Mouse (Mus musculus): ENCODE data around the gene Phf14. TPM values are rescaled to one million over a fixed set of nuclear protein-coding genes. Genes with fewer than 3 reads are reported as not detected.
"Not testable (repeated sequence)": the region's sequence is repeated elsewhere in the genome, so short reads cannot be mapped to it uniquely, and the experiment has no call there.

Gene Phf14
- 79.4 and 87.7 TPM in 2 replicates for polyA plus RNA-seq (2015; fragmentation: Nextera tagmentation; extraction: Ambion mirVana)

DNA sequence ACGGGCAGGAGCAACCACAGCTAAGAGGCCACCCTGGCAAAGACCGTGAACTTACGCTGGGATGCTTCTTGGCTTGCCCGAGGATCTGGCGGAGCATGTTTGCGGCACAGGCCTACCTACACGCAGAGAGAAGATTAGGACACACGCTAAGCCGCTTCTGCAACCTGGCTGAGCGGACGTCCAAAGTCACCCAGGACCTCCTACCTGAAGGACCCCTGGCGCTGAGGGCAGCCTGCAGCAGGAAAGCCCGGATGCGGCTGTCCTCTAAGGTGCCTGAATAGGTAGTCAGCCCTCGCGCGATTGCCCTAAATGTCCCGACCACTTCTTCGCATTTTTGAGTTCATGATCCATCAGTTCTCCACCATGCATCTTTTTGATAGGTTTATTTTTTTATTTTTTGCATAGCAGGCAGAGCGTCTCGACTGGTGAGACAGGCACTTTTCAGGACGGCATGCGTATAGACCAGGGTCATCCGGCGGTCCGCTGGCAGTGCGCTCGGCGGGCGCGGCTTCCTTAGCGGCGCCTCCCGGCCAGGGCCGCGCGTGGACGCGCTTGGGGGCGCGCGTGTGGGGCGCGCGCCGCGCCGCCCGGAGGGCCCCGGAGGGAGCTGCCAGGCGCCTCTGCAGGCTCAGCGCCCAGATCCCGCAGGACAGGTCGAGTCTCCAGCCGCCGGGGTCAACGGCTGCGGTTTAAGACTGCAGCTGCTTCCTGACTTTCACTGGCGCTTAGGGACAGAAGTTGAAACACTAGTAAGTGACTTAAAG lies at the start of gene Phf14, which contains the start of gene Ndufa4:
Phf14 (plus strand) TSS at position 541 of the 764 bp plus-strand sequence.
Ndufa4 (minus strand) TSS at position 229 of the 764 bp plus-strand sequence.
- no peaks in the 10 kb centered on the region for H3K36me3 ChIP-seq (ENCODE audit: insufficient read depth, low read length)
- peaks cover 7% of the 10 kb centered on the region for H3K4me1 ChIP-seq (replicated peaks; ENCODE audit: insufficient read depth, low read length)
- TF ChIP-seq CTCF (IDR thresholded peaks at IDR 0.05; ENCODE audit: low read depth), result no peak
- no peaks in the 10 kb centered on the region for H3K9me3 ChIP-seq (replicated peaks; ENCODE audit: low read length)
- no peaks in the 10 kb centered on the region for H3K27me3 ChIP-seq (ENCODE audit: insufficient read depth, low read length)
- DNase-seq (ENCODE audit: low spot score) (peak; percentile 94), ATAC-seq (replicated peaks; ENCODE audit: low FRiP score, low read depth) (peak; percentile 98)
- H3K27ac ChIP-seq, result peak within 1 kb of the TSS; percentile 91
- peak within 1 kb of the TSS; percentile 93 for H3K9ac ChIP-seq (ENCODE audit: low read depth, low read length)
- H3K4me2 ChIP-seq (ENCODE audit: low read length), result peak within 1 kb of the TSS; percentile 69
- WGBS, result under 1% methylated on average over 58 of the region's 59 CpGs
- peak within 1 kb of the TSS; percentile 81 for H3K4me3 ChIP-seq (replicated peaks; ENCODE audit: low read depth, low read length)

DNA sequence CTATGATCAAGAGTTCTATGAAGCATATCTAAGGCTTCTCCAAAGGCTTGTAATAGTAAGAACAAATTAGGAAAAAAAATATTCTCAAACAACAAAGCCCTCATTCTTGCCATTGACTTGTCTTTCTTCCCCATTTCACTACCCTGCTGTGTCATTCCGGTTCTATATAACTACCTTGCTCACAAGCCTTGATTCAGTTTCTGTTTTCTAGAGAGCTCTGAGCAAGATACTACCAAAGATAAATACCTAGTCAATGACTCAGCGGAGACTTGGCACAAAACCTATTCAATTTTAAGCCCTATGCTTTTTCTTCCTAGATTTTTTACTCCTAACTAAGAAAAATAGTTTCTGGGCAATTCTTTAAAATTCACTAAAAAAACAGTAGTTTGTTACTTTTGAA lies 32.2 kb upstream of the Phf14 start:
- H3K4me3 ChIP-seq (replicated peaks; ENCODE audit: low read depth, low read length); H3K27ac ChIP-seq; DNase-seq (ENCODE audit: low spot score); H3K4me1 ChIP-seq (replicated peaks; ENCODE audit: insufficient read depth, low read length); ATAC-seq (replicated peaks; ENCODE audit: low FRiP score, low read depth); H3K36me3 ChIP-seq (ENCODE audit: insufficient read depth, low read length); H3K9ac ChIP-seq (ENCODE audit: low read depth, low read length); H3K4me2 ChIP-seq (ENCODE audit: low read length); H3K27me3 ChIP-seq (ENCODE audit: insufficient read depth, low read length); H3K9me3 ChIP-seq (replicated peaks; ENCODE audit: low read length): not testable (repeated sequence)
- no CpG with 5 or more reads among the region's 2 CpGs for WGBS

GRCm38 (mm10) chr6:11900809-11901310 lies 6.7 kb upstream of the Phf14 start:
- H3K27ac ChIP-seq, result no peak overlapping the region
- 97% methylated on average over 4 of the region's 4 CpGs for WGBS
- ATAC-seq (replicated peaks; ENCODE audit: low FRiP score, low read depth) (no peak), DNase-seq (ENCODE audit: low spot score) (no peak)
- H3K9ac ChIP-seq (ENCODE audit: low read depth, low read length), result no peak overlapping the region
- TF ChIP-seq CTCF (IDR thresholded peaks at IDR 0.05; ENCODE audit: low read depth), result no peak
- H3K4me3 ChIP-seq (replicated peaks; ENCODE audit: low read depth, low read length), result no peak overlapping the region
- no peaks in the 10 kb centered on the region for H3K27me3 ChIP-seq (ENCODE audit: insufficient read depth, low read length)
- H3K4me2 ChIP-seq (ENCODE audit: low read length), result no peak overlapping the region
- peaks cover 18% of the 10 kb centered on the region for H3K36me3 ChIP-seq (ENCODE audit: insufficient read depth, low read length)
- peaks cover under 1% of the 10 kb centered on the region for H3K4me1 ChIP-seq (replicated peaks; ENCODE audit: insufficient read depth, low read length)
- no peaks in the 10 kb centered on the region for H3K9me3 ChIP-seq (replicated peaks; ENCODE audit: low read length)

- 0 out of 2 replicates have a peak, but pooled peaks cover 5% of the 10 kb centered on the region for H3K36me3 ChIP-seq (ENCODE audit: insufficient read depth, low read length)
- peak overlapping the region; percentile 93 for H3K9ac ChIP-seq (ENCODE audit: low read depth, low read length)
- ATAC-seq (replicated peaks; ENCODE audit: low FRiP score, low read depth) (peak; percentile 17), DNase-seq (ENCODE audit: low spot score) (peak; percentile 53)
- H3K4me2 ChIP-seq (ENCODE audit: low read length), result peak overlapping the region; percentile 69
- peak overlapping the region; percentile 81 for H3K4me3 ChIP-seq (replicated peaks; ENCODE audit: low read depth, low read length)
- H3K27me3 ChIP-seq (ENCODE audit: insufficient read depth, low read length), result no peaks in the 10 kb centered on the region
- peaks cover 7% of the 10 kb centered on the region for H3K4me1 ChIP-seq (replicated peaks; ENCODE audit: insufficient read depth, low read length)
- under 1% methylated on average over 5 of the region's 5 CpGs for WGBS
- H3K9me3 ChIP-seq (replicated peaks; ENCODE audit: low read length), result no peaks in the 10 kb centered on the region
- no peak for TF ChIP-seq CTCF (IDR thresholded peaks at IDR 0.05; ENCODE audit: low read depth)
- H3K27ac ChIP-seq, result peak overlapping the region; percentile 91
Measured at GRCm38 (mm10) chr6:11906890-11907268, 730 bp upstream of the Phf14 start.

DNA sequence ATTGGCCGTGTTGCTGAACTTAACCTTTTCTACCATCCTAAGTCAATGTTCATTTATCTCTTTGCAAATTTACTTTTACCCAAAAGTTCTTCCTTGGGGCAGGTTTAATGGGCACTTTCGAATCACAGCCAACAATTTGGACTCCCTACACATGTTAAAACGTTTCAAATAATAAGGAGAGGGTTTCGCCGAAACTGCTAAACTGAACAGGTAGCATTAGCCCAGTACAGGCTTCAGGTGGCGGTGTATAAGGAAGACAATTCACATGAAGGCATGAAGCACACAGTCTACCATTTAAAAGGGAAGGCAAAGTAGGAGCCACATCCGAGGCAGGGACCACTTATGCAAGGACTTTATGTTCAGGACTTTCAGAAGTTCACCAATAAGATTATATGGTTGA lies 561 bp downstream of the Phf14 start:
- no peak for ATAC-seq (replicated peaks; ENCODE audit: low FRiP score, low read depth)
- Histone ChIP-seq H3K4me1 (replicated peaks; ENCODE audit: insufficient read depth, low read length) (peaks cover 7% of the 10 kb centered on the region), H3K36me3 (ENCODE audit: insufficient read depth, low read length) (no peaks in the 10 kb centered on the region), H3K4me2 (ENCODE audit: low read length) (peak overlapping the region; percentile 69), H3K27me3 (ENCODE audit: insufficient read depth, low read length) (no peaks in the 10 kb centered on the region), H3K9ac (ENCODE audit: low read depth, low read length) (peak overlapping the region; percentile 93), H3K9me3 (replicated peaks; ENCODE audit: low read length) (no peaks in the 10 kb centered on the region), H3K27ac (peak overlapping the region; percentile 91), H3K4me3 (replicated peaks; ENCODE audit: low read depth, low read length) (peak overlapping the region; percentile 81)
- peak; percentile 29 for DNase-seq (ENCODE audit: low spot score)
- TF ChIP-seq CTCF (IDR thresholded peaks at IDR 0.05; ENCODE audit: low read depth), result no peak
- WGBS, result 25% methylated on average over 7 of the region's 7 CpGs

GRCm38 (mm10) chr6:11925496-11926041 lies 18.0 kb downstream of the Phf14 start:
- Histone ChIP-seq H3K36me3 (ENCODE audit: insufficient read depth, low read length) (no peaks in the 10 kb centered on the region), H3K27ac (peak overlapping the region; percentile 99), H3K27me3 (ENCODE audit: insufficient read depth, low read length) (no peaks in the 10 kb centered on the region), H3K4me1 (replicated peaks; ENCODE audit: insufficient read depth, low read length) (0 out of 2 replicates have a peak, but pooled peaks cover 7% of the 10 kb centered on the region), H3K4me3 (replicated peaks; ENCODE audit: low read depth, low read length) (peak overlapping the region; percentile 81), H3K9ac (ENCODE audit: low read depth, low read length) (peak overlapping the region; percentile 97), H3K9me3 (replicated peaks; ENCODE audit: low read length) (no peaks in the 10 kb centered on the region), H3K4me2 (ENCODE audit: low read length) (peak overlapping the region; percentile 68)
- no peak for TF ChIP-seq CTCF (IDR thresholded peaks at IDR 0.05; ENCODE audit: low read depth)
- under 1% methylated on average over 20 of the region's 20 CpGs for WGBS
- DNase-seq (ENCODE audit: low spot score) (peak; percentile 97), ATAC-seq (replicated peaks; ENCODE audit: low FRiP score, low read depth) (peak; percentile 95)

Data from kidney, postnatal 0 days (tissue).